Mouse (Mus musculus): Measurements from ENCODE around the gene Irx2. TPM values are rescaled to one million over a fixed set of nuclear protein-coding genes. Genes with fewer than 3 reads are reported as not detected.

The Irx2 gene
- 2.4 and 3.1 TPM in 2 replicates for total RNA-seq (2014; rRNA removed)
- polyA plus RNA-seq (2015; fragmentation: Nextera tagmentation; extraction: Ambion mirVana), result 0.98 and 2.6 TPM in 2 replicates

DNA sequence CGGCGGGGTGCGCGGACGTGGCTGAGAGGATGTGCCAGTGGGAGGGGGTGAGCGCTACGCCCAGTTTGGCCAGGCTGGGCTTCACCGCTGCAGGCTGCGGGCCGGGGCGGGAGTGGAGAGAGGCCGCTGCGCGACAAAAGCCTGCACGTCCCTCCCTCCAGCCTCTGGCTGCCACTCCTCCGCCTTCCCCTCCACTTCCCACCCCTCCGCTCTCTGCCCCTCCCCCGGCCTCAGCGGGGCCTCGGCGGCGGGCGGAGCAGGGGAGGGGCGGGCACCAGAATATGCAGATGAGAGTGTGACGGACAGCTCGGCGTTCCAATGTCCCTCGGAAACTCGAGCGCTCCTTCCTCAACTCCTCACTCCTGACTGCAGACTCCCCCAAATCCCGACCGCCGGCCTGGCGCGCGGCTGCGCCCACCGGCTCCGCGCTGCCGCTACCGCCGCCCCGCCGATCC, at the start of gene Irx2:
Gene Irx2 (plus strand): TSS at position 359 of the 455 bp plus-strand sequence.
- Histone ChIP-seq H3K9me3 (ENCODE audit: low read length) (no peaks in the 10 kb centered on the region), H3K4me3 (ENCODE audit: low read depth, low read length) (peak within 1 kb of the TSS; percentile 38), H3K4me1 (ENCODE audit: insufficient read depth) (no peaks in the 10 kb centered on the region), H3K27ac (ENCODE audit: low read depth, low read length) (no peak within 1 kb of the TSS), H3K27me3 (ENCODE audit: insufficient read depth, low read length) (peaks cover 89% of the 10 kb centered on the region), H3K4me2 (ENCODE audit: low read depth) (peak within 1 kb of the TSS; percentile 69), H3K36me3 (ENCODE audit: insufficient read depth) (no peaks in the 10 kb centered on the region), H3K9ac (no peak within 1 kb of the TSS)
- TF ChIP-seq CTCF (IDR thresholded peaks at IDR 0.05; ENCODE audit: low read depth), result no peak
- 1% methylated on average over 39 of the region's 45 CpGs for WGBS
- ATAC-seq, result peak; percentile 62
- DNase-seq, result peak; percentile 43

DNA sequence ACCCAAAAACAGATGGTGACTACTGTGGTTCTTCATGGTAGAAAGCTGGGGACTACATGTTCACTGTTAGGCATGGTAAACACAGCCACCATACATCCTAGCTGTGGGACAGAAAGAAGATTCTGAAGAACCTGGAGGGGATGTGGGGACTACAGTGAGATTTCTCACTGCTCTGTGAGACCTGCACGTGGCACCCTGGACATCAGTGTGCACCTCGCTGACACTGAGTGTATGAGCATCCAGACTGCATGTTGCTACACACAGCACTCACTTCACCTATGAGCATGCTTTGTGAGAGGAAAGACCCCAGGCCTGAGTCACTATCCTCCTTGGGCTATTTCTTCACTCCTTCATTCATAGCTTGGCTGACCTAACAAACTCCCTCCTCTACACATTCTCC, 47.3 kb upstream of the Irx2 start:
- Histone ChIP-seq H3K4me3 (ENCODE audit: low read depth, low read length) (no peak overlapping the region), H3K4me2 (ENCODE audit: low read depth) (no peak overlapping the region), H3K4me1 (ENCODE audit: insufficient read depth) (no peaks in the 10 kb centered on the region), H3K27ac (ENCODE audit: low read depth, low read length) (no peak overlapping the region), H3K9ac (no peak overlapping the region), H3K36me3 (ENCODE audit: insufficient read depth) (no peaks in the 10 kb centered on the region), H3K9me3 (ENCODE audit: low read length) (no peaks in the 10 kb centered on the region), H3K27me3 (ENCODE audit: insufficient read depth, low read length) (no peaks in the 10 kb centered on the region)
- ATAC-seq (no peak), DNase-seq (no peak)
- WGBS, result 98% methylated on average over 2 of the region's 2 CpGs
- TF ChIP-seq CTCF (IDR thresholded peaks at IDR 0.05; ENCODE audit: low read depth), result no peak

DNA sequence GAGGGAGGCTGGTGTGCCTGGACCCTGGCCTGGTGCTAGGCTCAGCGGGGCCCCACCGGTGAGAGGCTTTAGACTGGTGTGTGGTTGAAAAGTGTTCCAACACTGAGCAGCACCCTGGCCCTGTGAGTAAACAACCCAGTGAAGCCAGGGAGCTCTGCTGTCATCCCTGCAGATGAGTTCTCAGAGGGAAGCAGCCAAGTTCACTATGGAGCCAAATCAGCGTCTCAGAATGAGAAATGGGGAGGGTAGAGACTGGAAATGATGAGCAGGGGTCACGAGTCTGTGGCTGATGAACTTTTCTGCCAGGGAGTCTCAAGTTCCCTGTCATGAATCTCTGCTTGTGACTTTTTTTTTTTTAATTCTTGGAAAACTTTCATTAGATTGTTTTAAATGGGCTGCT, 36.1 kb upstream of the Irx2 start:
- no peaks in the 10 kb centered on the region for H3K4me1 ChIP-seq (ENCODE audit: insufficient read depth)
- no peaks in the 10 kb centered on the region for H3K36me3 ChIP-seq (ENCODE audit: insufficient read depth)
- H3K27ac ChIP-seq (ENCODE audit: low read depth, low read length), result no peak overlapping the region
- no peaks in the 10 kb centered on the region for H3K9me3 ChIP-seq (ENCODE audit: low read length)
- no peak for ATAC-seq
- WGBS, result 57% methylated on average over 4 of the region's 4 CpGs
- no peak for DNase-seq
- no peak overlapping the region for H3K4me2 ChIP-seq (ENCODE audit: low read depth)
- H3K9ac ChIP-seq, result no peak overlapping the region
- H3K4me3 ChIP-seq (ENCODE audit: low read depth, low read length), result no peak overlapping the region
- TF ChIP-seq CTCF (IDR thresholded peaks at IDR 0.05; ENCODE audit: low read depth), result no peak
- no peaks in the 10 kb centered on the region for H3K27me3 ChIP-seq (ENCODE audit: insufficient read depth, low read length)

DNA sequence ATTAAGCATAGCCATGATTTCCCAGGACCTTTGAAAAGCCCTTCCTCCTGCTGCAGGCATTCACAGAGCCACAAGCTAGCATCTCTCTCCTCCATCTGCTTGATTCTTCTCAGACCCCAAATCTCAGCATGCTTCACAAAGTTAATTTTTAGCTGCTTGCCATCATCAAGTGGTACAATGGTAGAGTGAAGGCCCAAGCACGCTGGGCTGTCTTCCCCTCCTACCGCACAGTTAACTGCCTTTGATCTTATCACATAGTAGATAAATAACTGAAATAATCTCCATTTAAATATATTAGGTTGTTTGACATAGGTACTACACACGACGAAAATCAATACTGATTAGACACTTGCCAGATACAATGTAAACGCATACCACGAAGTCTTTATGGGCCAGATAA, 35.3 kb upstream of the Irx2 start:
- H3K4me3 ChIP-seq (ENCODE audit: low read depth, low read length), result no peak overlapping the region
- TF ChIP-seq CTCF (IDR thresholded peaks at IDR 0.05; ENCODE audit: low read depth), result no peak
- H3K9me3 ChIP-seq (ENCODE audit: low read length), result no peaks in the 10 kb centered on the region
- DNase-seq, result no peak
- H3K4me1 ChIP-seq (ENCODE audit: insufficient read depth), result no peaks in the 10 kb centered on the region
- no peak overlapping the region for H3K9ac ChIP-seq
- no peak for ATAC-seq
- H3K36me3 ChIP-seq (ENCODE audit: insufficient read depth), result no peaks in the 10 kb centered on the region
- H3K4me2 ChIP-seq (ENCODE audit: low read depth), result no peak overlapping the region
- H3K27ac ChIP-seq (ENCODE audit: low read depth, low read length), result no peak overlapping the region
- 90% methylated on average over 6 of the region's 6 CpGs for WGBS
- no peaks in the 10 kb centered on the region for H3K27me3 ChIP-seq (ENCODE audit: insufficient read depth, low read length)

DNA sequence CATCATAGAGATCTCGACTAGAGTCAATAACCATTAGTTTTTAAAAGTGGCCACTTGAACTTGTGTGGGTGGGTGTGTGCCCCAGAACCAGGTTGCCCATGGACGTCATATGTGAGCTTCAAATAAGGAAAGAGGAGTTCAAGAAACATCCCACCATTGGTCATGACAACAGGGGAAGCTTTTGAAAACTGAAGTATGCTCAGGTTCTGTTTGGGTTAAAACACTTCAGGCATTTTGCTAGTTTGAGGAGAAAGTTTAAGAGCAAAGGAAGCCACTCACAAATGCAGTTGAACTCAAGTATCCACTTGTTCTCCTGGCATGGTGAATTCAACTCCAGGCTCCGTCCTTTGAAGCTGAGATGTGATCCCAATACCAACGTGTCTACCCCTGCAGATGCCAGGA, 34.9 kb upstream of the Irx2 start:
- 81% methylated on average over 4 of the region's 4 CpGs for WGBS
- TF ChIP-seq CTCF (IDR thresholded peaks at IDR 0.05; ENCODE audit: low read depth), result no peak

DNA sequence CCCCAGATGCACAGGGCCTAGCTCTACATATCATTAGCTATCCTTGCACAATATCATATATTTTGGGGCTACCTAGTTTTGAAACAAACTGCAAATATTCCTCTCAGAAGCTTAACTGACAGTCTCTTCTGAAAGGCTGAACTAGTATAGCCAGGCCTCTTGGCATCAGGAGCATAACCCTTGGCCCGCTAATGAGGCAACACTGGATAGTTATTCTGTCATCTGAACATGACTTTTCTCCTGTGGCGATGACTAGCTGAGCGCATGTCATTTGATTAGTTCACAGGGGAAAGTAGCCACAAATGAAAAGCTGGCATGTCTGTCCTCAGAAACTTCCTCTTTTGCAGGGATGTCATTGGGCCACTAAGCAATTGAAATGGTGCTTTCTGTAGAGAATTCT, 29.4 kb upstream of the Irx2 start:
- no peaks in the 10 kb centered on the region for H3K9me3 ChIP-seq (ENCODE audit: low read length)
- no peak overlapping the region for H3K4me2 ChIP-seq (ENCODE audit: low read depth)
- no peak overlapping the region for H3K27ac ChIP-seq (ENCODE audit: low read depth, low read length)
- H3K4me1 ChIP-seq (ENCODE audit: insufficient read depth), result no peaks in the 10 kb centered on the region
- no peak for TF ChIP-seq CTCF (IDR thresholded peaks at IDR 0.05; ENCODE audit: low read depth)
- no peaks in the 10 kb centered on the region for H3K27me3 ChIP-seq (ENCODE audit: insufficient read depth, low read length)
- DNase-seq (no peak), ATAC-seq (no peak)
- 88% methylated on average over 3 of the region's 3 CpGs for WGBS
- no peak overlapping the region for H3K9ac ChIP-seq
- H3K36me3 ChIP-seq (ENCODE audit: insufficient read depth), result no peaks in the 10 kb centered on the region
- no peak overlapping the region for H3K4me3 ChIP-seq (ENCODE audit: low read depth, low read length)

More for the DNA sequence above, 34.9 kb upstream of the Irx2 start:
- ATAC-seq, result no peak
- H3K36me3 ChIP-seq (ENCODE audit: insufficient read depth), result no peaks in the 10 kb centered on the region
- no peak for DNase-seq
- H3K9me3 ChIP-seq (ENCODE audit: low read length), result no peaks in the 10 kb centered on the region
- no peak overlapping the region for H3K4me2 ChIP-seq (ENCODE audit: low read depth)
- H3K27ac ChIP-seq (ENCODE audit: low read depth, low read length), result no peak overlapping the region
- H3K4me1 ChIP-seq (ENCODE audit: insufficient read depth), result no peaks in the 10 kb centered on the region
- no peak overlapping the region for H3K9ac ChIP-seq
- H3K27me3 ChIP-seq (ENCODE audit: insufficient read depth, low read length), result no peaks in the 10 kb centered on the region
- no peak overlapping the region for H3K4me3 ChIP-seq (ENCODE audit: low read depth, low read length)

DNA sequence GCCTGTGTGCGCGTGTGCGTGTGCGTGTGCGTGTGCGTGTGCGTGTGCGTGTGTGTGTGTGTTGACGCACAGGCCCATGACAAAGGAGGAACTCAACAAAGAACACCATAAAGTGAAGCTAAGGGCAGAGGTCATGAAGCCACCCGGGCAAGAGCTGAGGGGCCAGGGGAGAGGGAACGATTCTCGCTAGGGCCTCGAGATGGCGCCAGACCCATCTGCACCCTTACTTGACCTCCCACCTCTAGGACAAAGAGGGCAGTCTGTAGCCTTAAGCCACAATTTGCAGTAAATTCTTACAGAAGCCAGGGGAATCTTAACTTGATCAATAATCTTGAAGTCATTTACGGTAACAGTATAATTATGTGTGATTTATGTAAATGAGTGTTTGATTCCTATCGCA, 19.9 kb upstream of the Irx2 start:
- no peak overlapping the region for H3K9ac ChIP-seq
- ATAC-seq (no peak), DNase-seq (no peak)
- no peaks in the 10 kb centered on the region for H3K36me3 ChIP-seq (ENCODE audit: insufficient read depth)
- H3K27ac ChIP-seq (ENCODE audit: low read depth, low read length), result no peak overlapping the region
- WGBS, result 62% methylated on average over 16 of the region's 16 CpGs
- H3K4me3 ChIP-seq (ENCODE audit: low read depth, low read length), result no peak overlapping the region
- H3K4me2 ChIP-seq (ENCODE audit: low read depth), result no peak overlapping the region
- no peaks in the 10 kb centered on the region; the same call in 1 of the 2 replicates for H3K27me3 ChIP-seq (ENCODE audit: insufficient read depth, low read length)
- H3K9me3 ChIP-seq (ENCODE audit: low read length), result no peaks in the 10 kb centered on the region
- TF ChIP-seq CTCF (IDR thresholded peaks at IDR 0.05; ENCODE audit: low read depth), result no peak
- H3K4me1 ChIP-seq (ENCODE audit: insufficient read depth), result no peaks in the 10 kb centered on the region

Measured in forebrain, postnatal 0 days (tissue).